Mouse (Mus musculus): Measurements from ENCODE around the gene Ptprd.
"Not testable (repeated sequence)": the region's sequence is repeated elsewhere in the genome, so short reads cannot be mapped to it uniquely, and the experiment has no call there.

Gene Ptprd

DNA sequence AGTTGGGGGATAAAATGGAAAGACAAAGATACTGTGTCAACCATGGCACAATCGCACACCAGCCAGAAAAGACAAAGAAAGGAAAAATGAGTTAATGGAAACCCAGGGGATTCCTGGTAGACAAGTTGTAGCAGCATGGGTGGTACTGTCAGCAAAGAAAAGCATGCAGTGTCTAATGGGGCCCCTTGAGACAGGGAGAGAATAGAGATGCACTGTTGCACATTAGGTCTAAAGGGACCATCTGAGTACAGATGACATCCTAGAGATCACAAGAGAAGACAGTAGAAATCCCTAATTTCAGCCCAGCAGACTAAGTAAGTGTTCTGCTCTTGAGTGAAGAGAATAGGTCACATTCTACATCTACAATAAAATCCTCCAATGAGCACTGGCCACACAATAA, 1993.7 kb downstream of the Ptprd start:
- no peak for DNase-seq (ENCODE audit: low read depth, low spot score)

DNA sequence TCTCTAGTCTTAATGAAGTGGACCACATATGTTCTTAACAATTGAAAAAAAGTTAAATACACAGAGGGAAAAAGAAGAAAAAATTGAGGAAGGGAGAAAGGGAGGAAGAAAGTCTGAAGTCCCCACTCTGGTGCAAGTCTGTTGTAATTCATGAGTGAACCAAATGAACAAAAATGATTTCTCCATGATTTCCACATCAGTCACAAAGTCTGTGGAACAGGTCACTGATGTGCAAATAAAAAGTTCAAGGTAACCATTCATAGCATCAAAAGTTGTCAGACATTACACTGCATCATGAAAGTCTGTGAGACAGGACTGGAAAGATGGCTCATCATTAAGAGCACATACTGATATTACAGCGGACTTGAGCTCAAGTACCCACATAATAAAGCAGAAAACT, 1996.6 kb downstream of the Ptprd start:
- DNase-seq (ENCODE audit: low read depth, low spot score): no peak

DNA sequence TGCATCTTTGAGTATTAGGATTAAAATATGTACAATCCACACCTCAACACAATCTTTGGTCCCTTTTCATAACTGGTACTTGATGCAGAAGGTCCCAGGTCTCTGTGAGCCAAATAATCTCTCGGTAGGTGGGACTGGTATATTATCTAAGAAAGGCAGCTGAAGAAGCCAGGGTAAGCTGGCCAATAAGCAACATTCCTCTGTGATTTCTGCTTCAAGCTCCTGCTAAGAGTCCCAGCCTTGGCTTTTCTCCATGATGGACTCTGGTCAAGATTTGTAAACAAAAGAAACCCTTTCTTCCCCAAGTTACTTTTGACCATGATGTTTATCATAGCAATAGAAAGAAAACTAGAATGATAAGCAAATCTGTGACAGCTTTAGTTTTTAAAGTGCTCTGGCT, 2012.4 kb downstream of the Ptprd start:
- DNase-seq (ENCODE audit: low read depth, low spot score): no peak

DNA sequence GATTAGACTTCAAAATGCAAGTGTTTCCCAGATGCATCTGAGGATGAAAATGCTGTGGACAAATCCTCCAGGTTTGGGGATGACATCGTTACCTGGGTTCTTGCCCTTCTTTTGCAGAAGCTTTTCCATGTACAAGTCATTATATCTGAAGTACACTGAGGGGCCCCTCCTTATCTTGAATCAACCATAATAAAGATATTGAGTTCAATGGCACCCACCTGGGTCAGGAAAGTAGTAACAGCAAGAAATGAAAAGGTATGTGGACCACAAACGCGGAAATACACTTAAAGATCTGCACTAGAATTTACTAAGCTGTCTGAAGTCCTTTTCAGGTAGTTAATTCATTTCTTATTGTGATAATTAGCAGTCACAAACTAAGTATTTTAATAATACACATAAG, 2017.0 kb downstream of the Ptprd start:
- no peak for DNase-seq (ENCODE audit: low read depth, low spot score)

DNA sequence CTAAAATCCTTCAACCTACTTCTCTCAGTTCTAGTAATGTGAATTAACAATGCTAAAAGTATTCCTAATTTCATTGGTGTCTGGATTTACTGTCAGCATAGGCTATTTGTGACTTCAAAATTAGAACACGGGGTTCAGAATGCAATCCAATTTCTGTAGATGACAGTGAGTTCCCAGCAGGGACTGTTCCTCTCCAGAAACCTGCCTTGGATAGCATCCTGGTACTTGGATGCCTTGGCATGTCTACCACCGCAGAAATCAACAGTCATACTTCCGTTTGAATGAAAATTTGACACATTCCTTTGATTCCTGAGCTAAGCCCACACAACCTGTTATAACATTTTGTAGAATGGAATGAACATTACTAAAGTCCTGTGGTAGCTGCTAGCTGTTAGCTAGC, 2018.3 kb downstream of the Ptprd start:
- DNase-seq (ENCODE audit: low read depth, low spot score): no peak

DNA sequence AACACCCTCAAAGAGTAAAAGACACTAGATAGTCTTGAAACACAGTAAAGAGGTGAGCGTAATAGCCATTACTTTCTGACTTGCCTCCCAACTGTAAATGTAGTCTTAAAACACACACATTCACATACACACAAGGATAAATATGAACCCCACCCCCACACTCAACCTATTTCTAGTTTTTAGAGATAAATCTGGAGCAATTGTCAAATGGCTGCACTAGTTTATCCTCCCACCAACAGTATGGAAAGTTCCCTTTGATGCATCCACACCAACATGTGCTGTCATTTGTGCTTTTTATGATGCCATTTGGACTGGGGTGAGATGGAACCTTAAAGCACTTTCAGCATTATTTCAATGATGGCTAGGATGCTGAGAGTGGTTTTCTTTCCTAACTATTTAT, 2019.7 kb downstream of the Ptprd start:
- DNase-seq (ENCODE audit: low read depth, low spot score): no peak

DNA sequence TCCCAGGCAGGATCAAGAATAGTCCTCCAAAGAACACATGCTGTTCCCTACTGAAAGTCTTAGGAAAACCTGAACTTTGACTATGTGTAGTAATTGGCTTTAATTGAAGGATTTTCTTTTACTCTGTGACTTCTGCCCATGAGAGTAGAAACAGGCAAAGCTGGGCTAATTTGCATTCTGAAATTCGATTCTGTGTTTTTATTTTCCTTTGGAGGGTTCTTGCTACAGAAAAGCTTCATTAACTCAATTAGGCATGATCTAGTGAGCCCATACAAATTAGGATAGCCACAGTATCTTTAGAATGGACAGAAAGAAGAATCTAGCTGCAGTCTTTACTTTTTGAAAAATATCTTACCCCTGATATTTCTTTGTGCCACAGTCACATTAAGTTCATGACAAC, 2021.0 kb downstream of the Ptprd start:
- DNase-seq (ENCODE audit: low read depth, low spot score): no peak

DNA sequence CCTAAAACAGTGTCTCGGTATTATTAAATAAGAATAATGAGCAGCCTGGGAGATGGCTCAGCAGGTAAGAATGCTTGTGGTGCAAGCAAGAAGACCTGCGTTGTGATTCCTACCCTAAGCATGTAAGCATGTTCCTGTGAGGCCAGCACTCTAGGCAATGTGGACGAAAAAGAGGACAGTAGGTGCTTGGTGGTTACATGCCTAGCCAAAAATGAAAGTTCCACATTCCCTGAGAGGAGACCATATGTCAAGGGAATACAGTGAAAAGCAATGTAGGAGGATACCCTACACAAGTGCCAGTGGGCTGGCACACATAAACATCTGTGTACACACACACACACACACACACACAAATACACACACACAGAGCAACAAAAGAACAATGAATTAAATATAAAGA, 2028.7 kb downstream of the Ptprd start:
- no peak for DNase-seq (ENCODE audit: low read depth, low spot score)

DNA sequence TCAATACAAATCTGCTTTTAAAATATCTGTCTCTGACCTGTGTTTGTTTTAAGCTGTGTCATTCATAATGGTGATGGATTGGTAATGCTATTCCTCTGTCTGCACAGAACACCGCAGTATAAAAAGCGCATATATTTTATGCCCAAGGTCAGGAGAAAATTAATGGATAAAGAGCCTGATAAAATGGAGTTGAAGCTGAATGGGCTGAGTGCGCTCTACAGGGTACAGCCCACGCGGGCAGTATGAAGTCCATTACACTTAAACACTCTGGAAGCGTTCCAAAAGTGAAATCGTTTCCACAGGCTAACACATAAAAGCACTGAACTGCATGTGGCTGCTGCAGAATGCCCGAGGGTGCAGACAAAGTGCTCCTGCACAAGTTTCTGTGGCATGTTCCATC, 2032.3 kb downstream of the Ptprd start:
- peak; percentile 47 for DNase-seq (ENCODE audit: low read depth, low spot score)

DNA sequence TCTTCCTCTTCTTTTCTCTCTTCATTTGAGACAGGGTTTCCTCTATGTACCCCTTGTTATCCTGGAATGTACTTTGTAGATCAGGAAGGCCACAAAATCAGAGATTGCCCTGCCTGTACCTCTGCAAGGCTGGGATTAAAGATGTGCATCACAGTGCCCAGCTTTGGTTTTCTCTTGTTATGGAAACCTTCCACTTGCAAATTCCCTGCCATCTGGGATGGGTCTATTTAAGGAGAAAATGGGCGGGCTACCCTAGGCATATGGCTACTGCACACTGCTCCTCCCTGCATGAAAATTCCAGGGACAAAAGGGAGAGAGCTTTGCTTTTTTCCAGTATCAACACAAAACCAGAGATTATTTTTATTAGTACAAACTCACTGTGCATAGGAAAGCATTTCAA, 2036.7 kb downstream of the Ptprd start:
- DNase-seq (ENCODE audit: low read depth, low spot score): no peak

DNA sequence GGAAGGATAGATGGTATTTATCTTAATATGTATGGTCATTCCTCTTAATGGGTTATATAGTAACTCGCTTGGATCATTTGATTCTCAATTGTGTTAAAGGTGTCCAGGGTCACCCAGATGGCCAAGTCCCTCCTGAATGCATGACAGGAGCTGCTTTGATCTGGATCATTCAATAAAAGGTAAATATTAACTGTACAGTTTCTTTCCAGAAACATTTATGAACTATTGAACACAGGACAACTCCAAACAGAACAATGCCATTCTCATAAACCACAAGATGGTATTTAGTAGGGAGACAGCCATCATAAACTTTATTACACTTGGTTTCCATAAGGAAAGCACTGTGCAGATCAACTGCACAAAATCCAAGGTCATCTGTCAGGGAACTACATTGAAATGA, 2056.0 kb downstream of the Ptprd start:
- no peak for DNase-seq (ENCODE audit: low read depth, low spot score)

DNA sequence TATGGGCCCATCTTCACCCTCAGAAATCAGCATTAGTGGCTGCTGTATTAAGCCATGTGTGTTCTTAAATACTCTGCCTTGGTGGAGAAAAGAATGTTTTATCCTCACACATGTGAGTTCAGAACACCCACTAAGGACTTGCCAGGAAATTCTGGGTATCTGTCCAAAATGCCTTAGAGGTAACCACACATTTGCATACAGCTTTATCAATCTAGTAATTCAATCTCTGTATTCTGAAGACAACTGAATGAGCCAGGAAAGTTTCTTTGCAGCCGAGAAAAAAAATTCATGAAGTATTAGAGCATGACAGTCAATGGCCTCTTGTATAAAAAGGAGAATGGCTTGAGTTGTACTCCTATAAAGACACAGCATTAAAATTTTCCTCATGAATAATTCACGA, 2057.6 kb downstream of the Ptprd start:
- DNase-seq (ENCODE audit: low read depth, low spot score): no peak

DNA sequence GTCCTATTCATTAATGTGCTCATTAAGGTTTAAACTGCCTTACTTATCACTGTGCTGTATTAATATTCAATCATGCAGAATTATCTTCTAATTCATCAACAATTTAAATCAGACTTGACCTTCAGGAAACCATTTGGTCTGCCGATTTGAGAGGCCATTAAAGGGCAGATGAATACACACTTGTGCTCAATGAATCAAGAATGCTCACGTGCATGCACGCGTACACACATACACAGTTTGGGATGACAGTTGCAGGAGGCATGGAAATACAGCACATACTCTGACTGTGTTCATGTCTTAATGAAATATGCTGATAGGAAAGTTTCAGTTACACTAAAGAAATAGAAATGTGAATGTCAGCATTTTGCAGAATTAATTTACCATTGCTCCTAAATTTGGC, 2066.8 kb downstream of the Ptprd start:
- DNase-seq (ENCODE audit: low read depth, low spot score): no peak

DNA sequence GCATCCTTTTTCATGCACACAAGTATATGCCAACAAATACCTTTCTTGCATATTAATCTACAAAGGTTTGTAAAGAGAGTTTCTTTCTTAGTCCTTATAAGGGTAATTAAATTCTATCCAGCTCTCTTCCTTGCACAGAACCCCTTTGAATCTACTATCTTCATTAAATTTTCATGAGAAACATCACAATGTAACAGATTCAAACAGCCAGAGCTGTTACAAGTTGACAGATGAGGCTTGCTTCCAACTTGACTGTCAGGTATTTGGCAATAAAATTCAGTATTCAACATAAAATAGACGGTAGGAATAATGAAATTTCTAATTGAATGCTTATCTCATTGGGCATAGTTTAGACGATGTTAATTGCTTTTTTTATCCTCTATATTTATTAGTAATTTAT, 2067.4 kb downstream of the Ptprd start:
- DNase-seq (ENCODE audit: low read depth, low spot score): no peak

DNA sequence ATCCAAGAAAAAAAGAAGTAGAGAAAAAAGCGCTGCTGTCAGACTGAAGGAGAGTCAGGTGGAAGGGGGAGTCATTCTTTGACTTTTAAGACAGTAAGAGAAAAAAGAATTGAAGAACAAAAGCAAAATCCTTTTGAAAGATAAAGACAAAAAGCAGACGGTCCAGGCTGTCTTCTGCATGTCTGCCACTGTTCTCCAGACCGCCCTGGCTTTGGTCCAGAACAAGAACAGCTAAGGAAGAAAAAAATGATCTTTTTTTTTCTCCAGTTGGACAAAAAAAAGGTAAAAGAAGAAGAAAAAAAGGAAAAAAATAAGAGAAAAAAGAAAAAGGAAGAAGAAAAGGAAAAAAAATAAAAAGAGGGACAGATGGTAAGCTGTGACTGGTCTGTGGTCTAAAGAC, 2073.9 kb downstream of the Ptprd start:
- DNase-seq (ENCODE audit: low read depth, low spot score): no peak

DNA sequence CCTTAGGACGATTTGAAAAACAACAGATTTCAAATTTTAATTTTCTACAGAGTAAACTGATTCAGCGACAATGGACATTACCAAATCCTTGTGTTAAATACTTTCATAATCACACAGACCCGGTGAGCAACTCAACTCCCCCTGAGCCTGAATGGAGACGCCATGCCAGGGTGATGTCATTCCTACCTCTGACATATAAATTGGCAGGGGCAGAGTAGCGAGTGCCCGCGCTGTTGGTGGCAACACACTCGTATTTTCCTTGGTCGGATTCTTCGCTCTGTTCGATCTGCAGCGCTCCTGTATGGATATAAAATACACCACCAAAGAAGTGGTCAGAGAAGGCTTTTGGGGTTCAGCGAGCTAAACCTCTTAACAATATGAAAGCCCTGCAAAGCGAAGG, 2075.1 kb downstream of the Ptprd start:
- no peak for DNase-seq (ENCODE audit: low read depth, low spot score)

DNA sequence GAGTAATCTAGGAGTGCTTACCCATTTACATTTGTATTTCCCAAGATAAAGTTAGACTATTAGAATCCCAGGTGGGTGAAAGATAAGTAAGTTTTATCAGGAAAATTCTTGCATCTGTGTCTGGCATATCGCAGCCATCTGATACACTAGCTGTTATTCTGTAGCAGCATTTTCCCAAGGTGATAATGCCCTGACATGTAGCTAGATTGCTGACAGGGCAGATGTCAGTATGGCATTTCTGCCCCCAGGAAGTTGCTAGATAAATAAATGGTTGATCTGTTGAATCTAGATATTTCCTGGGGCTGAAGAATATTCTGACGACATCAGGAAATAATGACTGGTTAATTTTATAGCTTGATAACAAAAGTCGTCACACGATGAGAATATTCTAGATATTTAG, 2119.9 kb downstream of the Ptprd start:
- no peak for DNase-seq (ENCODE audit: low read depth, low spot score)

DNA sequence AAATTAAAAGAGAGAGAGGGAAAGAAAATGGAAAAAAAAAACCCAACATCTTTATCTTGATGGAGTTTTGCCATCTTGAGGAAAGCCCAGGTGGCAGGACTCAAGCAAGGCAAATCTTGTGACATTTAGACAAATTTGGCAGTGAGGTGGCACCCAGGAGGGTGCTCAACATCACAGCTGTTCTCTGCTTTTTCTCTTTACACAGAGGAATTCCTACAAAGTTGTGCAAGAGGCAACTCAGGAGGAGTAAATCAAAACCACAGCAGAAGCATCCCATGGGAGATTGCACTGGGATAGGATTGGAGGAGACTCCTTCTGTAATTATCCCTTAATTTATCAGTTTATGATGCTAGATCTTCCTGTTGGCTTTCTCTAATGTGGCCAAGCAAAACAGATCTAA, 2121.9 kb downstream of the Ptprd start:
- DNase-seq (ENCODE audit: low read depth, low spot score): no peak

DNA sequence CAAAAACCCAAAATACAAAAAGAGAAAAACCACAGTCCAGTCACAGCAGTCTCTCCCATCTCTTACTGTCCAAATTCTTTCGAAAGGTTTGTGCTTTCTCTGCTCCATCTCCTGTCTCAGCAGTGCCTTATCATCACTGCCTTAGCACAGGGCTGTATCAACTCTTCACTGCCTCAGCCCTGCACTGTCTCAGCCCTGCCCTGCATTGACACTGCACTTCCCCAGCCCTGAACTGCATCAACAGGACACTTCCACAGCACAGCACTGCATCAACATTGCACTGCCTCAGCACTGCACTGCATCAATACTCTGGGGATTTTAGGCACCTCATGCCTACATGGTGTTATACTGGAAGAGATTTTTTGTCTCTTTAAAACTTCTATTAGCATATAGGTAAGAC, 2135.7 kb downstream of the Ptprd start:
- no peak for DNase-seq (ENCODE audit: low read depth, low spot score)

DNA sequence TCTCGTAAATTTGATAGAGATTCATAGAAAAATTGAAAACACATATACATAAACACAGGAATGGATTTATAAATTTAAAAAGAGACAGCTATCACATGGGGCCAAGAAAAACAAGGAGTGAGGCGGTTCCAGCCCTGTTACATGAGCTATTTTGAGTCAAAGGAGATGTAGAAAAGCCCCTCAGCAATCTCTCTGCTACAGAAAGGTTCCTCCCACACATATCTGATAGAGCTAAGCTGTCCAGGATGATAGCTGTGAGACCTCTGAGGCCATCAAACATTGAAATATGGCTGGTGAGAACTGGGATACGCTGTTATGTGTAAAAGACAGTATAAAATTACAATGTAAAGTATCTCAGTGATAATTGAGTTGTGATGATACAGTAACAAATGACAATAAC, 2138.5 kb downstream of the Ptprd start:
- no peak for DNase-seq (ENCODE audit: low read depth, low spot score)

DNA sequence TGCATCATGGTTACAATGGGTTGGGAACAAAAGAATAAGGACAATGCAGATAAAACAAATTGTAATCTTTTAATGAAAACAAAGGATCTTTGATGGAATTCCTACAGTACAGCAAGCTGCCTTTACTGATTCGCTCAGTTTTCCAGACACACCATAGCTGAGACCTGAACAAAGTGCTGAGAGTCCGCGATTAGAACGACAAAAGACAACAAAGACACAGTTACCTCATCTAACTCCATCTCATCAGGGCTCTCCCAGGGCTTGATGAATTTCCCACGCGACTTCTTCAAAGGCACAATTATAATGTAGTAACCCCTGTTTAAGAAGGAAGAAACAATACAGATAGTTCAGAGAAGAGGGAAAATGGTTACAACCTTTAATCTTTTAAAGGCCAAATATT, 2140.0 kb downstream of the Ptprd start:
- DNase-seq (ENCODE audit: low read depth, low spot score): no peak

DNA sequence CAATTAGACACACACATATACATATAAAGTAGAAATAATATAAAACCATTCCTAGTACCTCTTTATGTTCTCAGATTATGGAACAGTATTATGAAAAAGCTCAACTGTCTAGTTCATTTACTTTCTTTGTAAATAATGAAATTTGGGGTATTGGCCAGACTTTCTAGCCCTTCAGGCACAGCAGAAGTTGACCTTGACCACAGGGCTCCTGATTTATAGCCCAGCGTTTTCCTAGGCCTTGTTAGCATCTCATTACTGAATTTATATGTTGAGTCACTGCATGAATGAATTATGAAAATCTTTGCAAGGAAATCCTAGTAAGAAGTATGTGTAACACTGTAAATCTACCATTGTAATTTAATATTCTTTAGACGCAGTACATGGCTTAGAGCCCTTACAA, 2154.9 kb downstream of the Ptprd start:
- peak; percentile 19 for DNase-seq (ENCODE audit: low read depth, low spot score)

DNA sequence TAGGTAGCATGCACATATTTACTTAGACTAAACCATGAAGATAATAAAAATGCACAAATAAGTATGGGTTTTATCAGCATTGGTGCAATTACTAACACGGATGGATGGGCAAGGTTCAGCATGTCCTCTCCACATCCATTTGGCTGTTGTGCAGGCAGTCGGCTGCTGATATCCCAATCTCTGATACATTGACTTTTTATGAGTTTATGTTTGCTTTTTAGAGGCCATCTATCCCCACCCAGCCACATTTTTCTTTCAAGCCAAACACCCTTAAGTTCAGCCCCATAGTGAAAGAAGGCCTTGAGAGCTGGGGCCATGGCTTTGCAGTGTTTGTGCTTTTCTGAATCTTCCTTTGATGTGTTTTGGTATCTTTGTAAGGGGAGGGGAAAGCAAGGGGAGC, 2166.1 kb downstream of the Ptprd start:
- no peak for DNase-seq (ENCODE audit: low read depth, low spot score)

DNA sequence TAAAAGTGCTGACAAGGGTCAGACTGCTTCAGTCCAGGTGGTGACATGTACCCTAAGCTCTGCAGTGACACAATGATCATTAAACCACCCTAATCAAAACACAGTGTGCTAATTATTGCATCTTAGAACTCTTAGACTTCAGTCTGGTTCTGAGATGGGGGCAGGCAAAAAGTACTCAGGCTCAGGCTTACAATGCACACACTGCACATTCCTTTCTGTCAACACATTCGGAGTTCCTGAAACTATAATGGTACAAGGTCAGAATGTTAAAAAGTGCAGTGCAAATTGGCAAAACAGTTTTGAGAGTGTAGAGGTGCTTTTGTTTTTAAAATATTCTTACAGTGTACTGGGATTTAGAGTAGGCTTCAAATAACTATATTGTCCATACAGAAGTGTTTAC, 2167.0 kb downstream of the Ptprd start:
- DNase-seq (ENCODE audit: low read depth, low spot score): no peak

DNA sequence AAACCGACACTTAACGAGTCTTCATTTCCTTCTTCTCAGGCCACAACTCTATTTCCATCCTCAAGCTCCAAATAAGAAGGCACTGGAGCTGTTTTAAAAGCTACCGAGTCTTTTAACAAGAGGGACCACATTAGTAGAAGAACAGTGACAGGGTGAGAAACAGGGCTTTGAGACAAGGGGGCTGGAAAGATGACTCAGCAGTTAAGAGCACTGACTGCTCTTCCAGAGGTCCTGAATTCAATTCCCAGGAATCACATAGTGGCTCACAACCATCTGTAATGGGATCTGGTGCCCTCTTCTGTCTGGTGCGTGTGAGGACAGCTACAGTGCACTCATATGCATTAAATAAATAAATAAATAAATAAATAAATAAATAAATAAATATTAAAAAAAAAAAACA, 2174.6 kb downstream of the Ptprd start:
- not testable (repeated sequence) for DNase-seq (ENCODE audit: low read depth, low spot score)

Measured in mesoderm, embryonic 11.5 days (tissue).